Mouse (Mus musculus): Measurements from ENCODE around the gene Chd2. TPM values are rescaled to one million over a fixed set of nuclear protein-coding genes. Genes with fewer than 3 reads are reported as not detected.
"Not testable (repeated sequence)": the region's sequence is repeated elsewhere in the genome, so short reads cannot be mapped to it uniquely, and the experiment has no call there.

The Chd2 gene
- polyA plus RNA-seq, 1 experiment from 2014 or later = 34.6 TPM

- 72% methylated on average over 1 of the region's 1 CpGs for WGBS
- peaks cover 26% of the 10 kb centered on the region for H3K4me1 ChIP-seq (replicated peaks)
These were observed 17.9 kb downstream of the Chd2 start for GRCm38 (mm10) chr7:73523608-73524259.

GRCm38 (mm10) chr7:73523183-73523582, 18.4 kb downstream of the Chd2 start:
- no peaks in the 10 kb centered on the region for H3K27me3 ChIP-seq
- no peak for ATAC-seq (ENCODE audit: low read depth)
- H3K4me1 ChIP-seq (replicated peaks) = peaks cover 26% of the 10 kb centered on the region
- H3K4me2 ChIP-seq = no peak overlapping the region
- WGBS = 88% methylated on average over 6 of the region's 6 CpGs
- H3K4me3 ChIP-seq = no peak overlapping the region
- H3K27ac ChIP-seq (replicated peaks) = no peak overlapping the region
- no peak overlapping the region for H3K9ac ChIP-seq
- no peaks in the 10 kb centered on the region for H3K9me3 ChIP-seq
- H3K36me3 ChIP-seq = peaks cover 16% of the 10 kb centered on the region

More at GRCm38 (mm10) chr7:73523608-73524259, 17.9 kb downstream of the Chd2 start:
- Histone ChIP-seq H3K36me3 (peaks cover 11% of the 10 kb centered on the region), H3K9ac (no peak overlapping the region), H3K4me2 (no peak overlapping the region), H3K4me3 (no peak overlapping the region), H3K27me3 (no peaks in the 10 kb centered on the region), H3K9me3 (no peaks in the 10 kb centered on the region), H3K27ac (replicated peaks) (peak overlapping the region; percentile 52; the same call in 1 of the 2 replicates)
- ATAC-seq (ENCODE audit: low read depth) = no peak

GRCm38 (mm10) chr7:73521277-73522193, 20.1 kb downstream of the Chd2 start:
- Histone ChIP-seq H3K4me3 (no peak overlapping the region), H3K4me2 (no peak overlapping the region), H3K27ac (replicated peaks) (peak overlapping the region; percentile 71), H3K4me1 (replicated peaks) (peaks cover 34% of the 10 kb centered on the region), H3K9ac (peak overlapping the region; percentile 44), H3K27me3 (no peaks in the 10 kb centered on the region), H3K9me3 (no peaks in the 10 kb centered on the region), H3K36me3 (peaks cover 25% of the 10 kb centered on the region)
- 57% methylated on average over 11 of the region's 11 CpGs for WGBS
- peak; percentile 25; the same call in 1 of the 2 replicates for ATAC-seq (ENCODE audit: low read depth)

GRCm38 (mm10) chr7:73520231-73520630, 21.4 kb downstream of the Chd2 start:
- H3K4me3 ChIP-seq = no peak overlapping the region
- 0 out of 2 replicates have a peak overlapping the region, but pooled peaks have one; percentile 38 for H3K27ac ChIP-seq (replicated peaks)
- no peak overlapping the region for H3K9ac ChIP-seq
- H3K4me1 ChIP-seq (replicated peaks) = peaks cover 34% of the 10 kb centered on the region
- peaks cover 36% of the 10 kb centered on the region for H3K36me3 ChIP-seq
- H3K27me3 ChIP-seq = no peaks in the 10 kb centered on the region
- WGBS = 85% methylated on average over 10 of the region's 10 CpGs
- no peak overlapping the region for H3K4me2 ChIP-seq
- no peak for ATAC-seq (ENCODE audit: low read depth)
- H3K9me3 ChIP-seq = no peaks in the 10 kb centered on the region

- Histone ChIP-seq H3K36me3 (peaks cover 46% of the 10 kb centered on the region), H3K9ac (no peak overlapping the region), H3K4me1 (replicated peaks) (peaks cover 27% of the 10 kb centered on the region), H3K27ac (replicated peaks) (0 out of 2 replicates have a peak overlapping the region, but pooled peaks have one; percentile 5), H3K4me2 (no peak overlapping the region), H3K4me3 (no peak overlapping the region), H3K9me3 (no peaks in the 10 kb centered on the region), H3K27me3 (no peaks in the 10 kb centered on the region)
- ATAC-seq (ENCODE audit: low read depth) = no peak
- WGBS = 91% methylated on average over 16 of the region's 16 CpGs
These were observed 22.4 kb downstream of the Chd2 start for GRCm38 (mm10) chr7:73519060-73519796.

- H3K27me3 ChIP-seq = not testable (repeated sequence)
These were observed 23.2 kb downstream of the Chd2 start for GRCm38 (mm10) chr7:73518373-73518980.

GRCm38 (mm10) chr7:73517432-73518054, 24.1 kb downstream of the Chd2 start:
- Histone ChIP-seq H3K4me2 (no peak overlapping the region), H3K9me3 (no peaks in the 10 kb centered on the region), H3K4me3 (no peak overlapping the region), H3K27ac (replicated peaks) (no peak overlapping the region), H3K36me3 (peaks cover 60% of the 10 kb centered on the region), H3K27me3 (no peaks in the 10 kb centered on the region), H3K4me1 (replicated peaks) (peaks cover 27% of the 10 kb centered on the region), H3K9ac (no peak overlapping the region)
- no peak for ATAC-seq (ENCODE audit: low read depth)
- 60% methylated on average over 1 of the region's 1 CpGs for WGBS

More at GRCm38 (mm10) chr7:73518373-73518980, 23.2 kb downstream of the Chd2 start:
- 86% methylated on average over 6 of the region's 6 CpGs for WGBS
- H3K27ac ChIP-seq (replicated peaks); H3K4me2 ChIP-seq; H3K9ac ChIP-seq; H3K4me3 ChIP-seq; ATAC-seq (ENCODE audit: low read depth); H3K9me3 ChIP-seq: not testable (repeated sequence)
- peaks cover 51% of the 10 kb centered on the region for H3K36me3 ChIP-seq
- peaks cover 27% of the 10 kb centered on the region for H3K4me1 ChIP-seq (replicated peaks)

GRCm38 (mm10) chr7:73516820-73517219, 24.8 kb downstream of the Chd2 start:
- H3K9me3 ChIP-seq = no peaks in the 10 kb centered on the region
- no peak overlapping the region; the same call in 1 of the 2 replicates for H3K27ac ChIP-seq (replicated peaks)
- H3K27me3 ChIP-seq = no peaks in the 10 kb centered on the region
- peaks cover 63% of the 10 kb centered on the region for H3K36me3 ChIP-seq
- H3K4me2 ChIP-seq = no peak overlapping the region
- ATAC-seq (ENCODE audit: low read depth) = no peak
- H3K4me3 ChIP-seq = no peak overlapping the region
- H3K9ac ChIP-seq = no peak overlapping the region
- WGBS = 76% methylated on average over 5 of the region's 5 CpGs
- H3K4me1 ChIP-seq (replicated peaks) = peaks cover 23% of the 10 kb centered on the region

GRCm38 (mm10) chr7:73514560-73514959, 27.1 kb downstream of the Chd2 start:
- Histone ChIP-seq H3K36me3 (peaks cover 82% of the 10 kb centered on the region), H3K4me2 (no peak overlapping the region), H3K27me3 (no peaks in the 10 kb centered on the region), H3K27ac (replicated peaks) (no peak overlapping the region), H3K4me1 (replicated peaks) (peaks cover 8% of the 10 kb centered on the region; the same call in 1 of the 2 replicates), H3K9me3 (no peaks in the 10 kb centered on the region), H3K4me3 (no peak overlapping the region), H3K9ac (no peak overlapping the region)
- no peak for ATAC-seq (ENCODE audit: low read depth)
- WGBS = 89% methylated on average over 4 of the region's 4 CpGs

- H3K27ac ChIP-seq (replicated peaks) = no peak overlapping the region
- H3K36me3 ChIP-seq = peaks cover 85% of the 10 kb centered on the region
- peaks cover 5% of the 10 kb centered on the region; the same call in 1 of the 2 replicates for H3K4me1 ChIP-seq (replicated peaks)
- H3K27me3 ChIP-seq = no peaks in the 10 kb centered on the region
- no peak overlapping the region for H3K4me3 ChIP-seq
- no peak overlapping the region for H3K9ac ChIP-seq
- no peak for ATAC-seq (ENCODE audit: low read depth)
- 90% methylated on average over 2 of the region's 2 CpGs for WGBS
- H3K9me3 ChIP-seq = no peaks in the 10 kb centered on the region
- H3K4me2 ChIP-seq = no peak overlapping the region
These were observed 29.2 kb downstream of the Chd2 start for GRCm38 (mm10) chr7:73512422-73512821.

- Histone ChIP-seq H3K27ac (replicated peaks) (no peak overlapping the region), H3K4me3 (no peak overlapping the region), H3K9me3 (no peaks in the 10 kb centered on the region), H3K27me3 (no peaks in the 10 kb centered on the region), H3K4me1 (replicated peaks) (no peaks in the 10 kb centered on the region), H3K9ac (no peak overlapping the region), H3K36me3 (peaks cover 91% of the 10 kb centered on the region), H3K4me2 (no peak overlapping the region)
- WGBS = 80% methylated on average over 2 of the region's 2 CpGs
- no peak for ATAC-seq (ENCODE audit: low read depth)
These were observed 32.9 kb downstream of the Chd2 start for GRCm38 (mm10) chr7:73508688-73509087.
